Mouse (Mus musculus) hindbrain, embryonic 13.5 days (tissue): ENCODE results near the gene Adamtsl5. TPM values are rescaled to one million over a fixed set of nuclear protein-coding genes. Genes with fewer than 3 reads are reported as not detected.

Experiments used
- ATAC-seq: fragments of 200-750 bp; cut with Nextera tagmentation; 2 replicates; pipeline ENCODE4 v1.8.0; 2017; ENCODE audit warnings: moderate TSS enrichment; ENCODE audit not compliant: low FRiP score
- H3K27ac ChIP-seq: fragments of 300-500 bp; sonication (generic); 2 replicates; pipeline ENCODE4 v1.5.1; 2015; ENCODE audit warnings: inconsistent platforms, mild to moderate bottlenecking, moderate library complexity
- H3K27me3 ChIP-seq: fragments of 300-500 bp; sonication (generic); 2 replicates; pipeline ENCODE4 v1.6.1; 2015; ENCODE audit warnings: mild to moderate bottlenecking, inconsistent platforms
- H3K36me3 ChIP-seq: fragments of 300-500 bp; sonication (generic); 2 replicates; pipeline ENCODE4 v1.6.1; 2015; ENCODE audit warnings: mild to moderate bottlenecking, inconsistent platforms
- H3K4me1 ChIP-seq: fragments of 300-500 bp; sonication (generic); replicated peaks from 2 replicates; pipeline ENCODE4 v1.6.1; 2015; ENCODE audit warnings: inconsistent platforms
- H3K4me2 ChIP-seq: fragments of 300-500 bp; sonication (generic); 2 replicates; pipeline ENCODE4 v1.6.1; 2015; ENCODE audit warnings: inconsistent platforms, mild to moderate bottlenecking, moderate library complexity
- H3K4me3 ChIP-seq: fragments of 300-500 bp; sonication (generic); 2 replicates; pipeline ENCODE4 v1.5.1; 2015; ENCODE audit warnings: mild to moderate bottlenecking, inconsistent platforms
- H3K9ac ChIP-seq: fragments of 300-500 bp; sonication (generic); 2 replicates; pipeline ENCODE4 v1.6.1; 2015; ENCODE audit warnings: mild to moderate bottlenecking, inconsistent platforms
- H3K9me3 ChIP-seq: fragments of 300-500 bp; sonication (generic); 2 replicates; pipeline ENCODE4 v1.6.1; 2016; ENCODE audit warnings: inconsistent platforms
- WGBS: fragments of 180-500 bp; shearing (Covaris S2); methylation state at CpG from one replicate; pipeline ENCODE4 v1.1.7; 2015; 5-methylcytosine and 5-hydroxymethylcytosine counted together
- polyA plus RNA-seq: library from polyadenylated mRNA; unstranded; fragments of >200 nt; fragmentation: Nextera tagmentation; extraction: Ambion mirVana; gene quantifications from 2 replicates; pipeline ENCODE4 v1.2.1, GENCODE M21; 2015

Gene Adamtsl5
- polyA plus RNA-seq, 1 experiment from 2014 or later: 0.42 TPM

DNA sequence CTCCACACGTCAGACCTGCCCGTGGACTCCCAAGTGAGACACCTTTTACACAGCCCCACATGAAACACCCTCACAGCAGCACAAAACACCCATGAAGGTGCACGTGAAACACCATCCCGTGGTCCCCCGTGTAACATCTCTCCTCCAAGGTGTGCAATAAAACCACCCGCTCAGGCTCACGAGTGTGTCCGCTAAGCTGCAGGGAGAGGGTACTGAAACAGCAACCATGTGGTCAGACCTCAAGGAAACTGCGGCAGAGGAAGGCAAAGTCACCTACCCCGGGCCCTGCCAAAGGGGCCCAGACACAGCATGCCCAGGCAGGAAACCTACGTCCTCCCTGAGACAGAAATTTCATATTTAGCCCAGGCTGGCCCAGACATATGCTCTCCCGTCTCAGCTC lies 11.9 kb downstream of the Adamtsl5 start:
- 0 out of 2 replicates have a peak, but pooled peaks cover 3% of the 10 kb centered on the region for H3K36me3 ChIP-seq
- no peak overlapping the region for H3K27ac ChIP-seq
- H3K9ac ChIP-seq: peak overlapping the region; percentile 13; the same call in 1 of the 2 replicates
- no peak overlapping the region for H3K4me2 ChIP-seq
- ATAC-seq: no peak
- peaks cover 2% of the 10 kb centered on the region for H3K4me1 ChIP-seq
- 90% methylated on average over 12 of the region's 12 CpGs for WGBS
- H3K9me3 ChIP-seq: no peaks in the 10 kb centered on the region
- H3K27me3 ChIP-seq: peaks cover 60% of the 10 kb centered on the region
- no peak overlapping the region for H3K4me3 ChIP-seq

DNA sequence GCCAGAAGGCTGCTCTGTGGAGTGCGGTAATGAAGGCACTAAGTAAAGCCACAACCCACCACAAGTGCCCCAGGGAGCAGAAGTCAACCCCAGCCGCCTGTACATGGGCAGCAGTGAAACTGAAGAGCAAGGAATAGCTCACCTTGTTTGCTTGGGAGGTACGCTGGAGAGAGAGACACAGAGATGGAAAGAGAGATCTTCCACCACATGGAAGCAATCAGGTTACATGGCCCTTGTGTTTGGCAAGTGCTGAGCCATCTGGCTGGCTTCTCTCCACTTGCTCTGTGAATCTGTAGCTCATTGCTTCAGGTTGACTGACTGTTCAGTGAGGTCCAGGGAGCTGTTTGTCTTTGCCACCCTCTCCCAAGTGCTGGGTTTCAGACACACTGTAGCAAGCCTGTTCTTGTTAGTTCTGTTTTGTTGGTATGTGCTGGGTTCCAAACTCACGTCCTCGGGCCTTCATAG lies 15.7 kb downstream of the Adamtsl5 start:
- no peak overlapping the region for H3K4me2 ChIP-seq
- ATAC-seq: no peak
- peaks cover 48% of the 10 kb centered on the region for H3K27me3 ChIP-seq
- H3K9ac ChIP-seq: no peak overlapping the region
- WGBS: 84% methylated on average over 5 of the region's 5 CpGs
- H3K4me1 ChIP-seq: peaks cover 17% of the 10 kb centered on the region
- no peaks in the 10 kb centered on the region for H3K9me3 ChIP-seq
- no peak overlapping the region for H3K27ac ChIP-seq
- 0 out of 2 replicates have a peak, but pooled peaks cover 3% of the 10 kb centered on the region for H3K36me3 ChIP-seq
- no peak overlapping the region for H3K4me3 ChIP-seq

DNA sequence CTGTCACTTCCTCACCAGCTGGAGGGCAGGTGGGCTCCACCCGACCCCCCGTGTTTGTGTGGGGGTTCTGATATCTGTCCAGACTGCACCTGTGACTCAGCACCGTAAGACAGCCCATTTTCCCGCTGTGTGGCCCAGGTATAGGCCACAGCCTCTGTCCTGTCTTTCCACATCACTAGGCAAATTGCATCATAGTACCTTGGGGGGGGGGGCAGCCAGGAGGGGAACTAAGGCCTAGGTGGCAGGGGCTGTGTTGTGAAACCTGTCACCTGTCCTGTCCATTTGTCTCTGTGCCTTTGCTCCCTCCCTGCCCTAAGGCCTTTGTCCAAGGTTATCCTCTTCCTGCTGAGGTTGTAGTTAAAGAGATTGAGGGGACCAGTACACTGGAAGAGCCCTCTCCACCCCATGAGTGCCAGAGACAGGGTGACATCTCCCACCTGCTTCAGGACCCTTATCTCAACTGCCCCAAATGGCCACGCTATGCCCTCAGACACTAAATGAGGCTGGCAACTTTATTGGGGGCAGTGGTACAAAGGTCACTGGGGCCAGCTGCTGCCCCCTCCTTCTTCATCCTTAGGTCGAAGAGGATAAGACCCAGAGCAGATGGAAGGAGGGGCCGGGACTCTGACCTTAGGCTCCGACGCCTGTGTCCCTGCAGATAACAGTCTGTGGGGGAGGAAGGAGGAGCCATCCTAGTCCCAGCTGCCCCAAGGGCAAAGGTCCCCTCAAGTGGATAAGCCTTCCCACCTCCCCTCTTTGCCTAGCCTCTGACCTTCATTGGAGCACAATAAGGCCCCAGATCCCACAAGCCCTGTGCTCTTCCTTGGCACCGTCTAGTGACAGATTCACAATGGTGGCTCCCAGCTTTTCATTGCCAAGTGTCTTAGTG lies 16.3 kb downstream of the Adamtsl5 start:
- no peak for ATAC-seq
- Histone ChIP-seq H3K27me3 (peaks cover 50% of the 10 kb centered on the region), H3K4me1 (peaks cover 17% of the 10 kb centered on the region), H3K4me3 (no peak overlapping the region), H3K36me3 (0 out of 2 replicates have a peak, but pooled peaks cover 3% of the 10 kb centered on the region), H3K9me3 (no peaks in the 10 kb centered on the region), H3K9ac (no peak overlapping the region), H3K4me2 (no peak overlapping the region), H3K27ac (no peak overlapping the region)
- 73% methylated on average over 10 of the region's 10 CpGs for WGBS

DNA sequence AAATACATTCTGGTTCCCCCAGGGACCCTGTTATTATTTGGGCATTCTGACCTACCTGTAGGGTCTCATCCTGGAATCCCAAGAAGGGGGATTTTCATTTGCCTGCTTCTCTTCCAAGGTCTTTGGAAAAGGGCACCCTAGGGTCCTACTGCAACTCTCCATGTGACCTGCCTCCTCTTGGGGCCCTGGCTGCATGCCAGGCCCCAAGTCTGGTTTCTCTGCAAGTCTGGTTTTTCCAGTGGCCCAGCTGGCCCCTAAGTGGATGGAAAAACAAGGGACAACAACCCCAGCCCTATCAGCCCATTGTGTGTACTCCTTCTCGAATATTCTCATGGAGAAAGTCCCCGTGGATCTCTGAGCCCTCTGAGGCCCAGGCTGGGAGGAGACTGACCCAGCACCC lies 17.3 kb downstream of the Adamtsl5 start:
- H3K4me3 ChIP-seq: peak overlapping the region; percentile 46; the same call in 1 of the 2 replicates
- 0 out of 2 replicates have a peak, but pooled peaks cover 3% of the 10 kb centered on the region for H3K36me3 ChIP-seq
- peaks cover 46% of the 10 kb centered on the region for H3K27me3 ChIP-seq
- 60% methylated on average over 2 of the region's 2 CpGs for WGBS
- H3K27ac ChIP-seq: no peak overlapping the region
- H3K9me3 ChIP-seq: no peaks in the 10 kb centered on the region
- peaks cover 17% of the 10 kb centered on the region for H3K4me1 ChIP-seq
- peak overlapping the region; percentile 68; the same call in 1 of the 2 replicates for H3K9ac ChIP-seq
- no peak for ATAC-seq
- H3K4me2 ChIP-seq: no peak overlapping the region

DNA sequence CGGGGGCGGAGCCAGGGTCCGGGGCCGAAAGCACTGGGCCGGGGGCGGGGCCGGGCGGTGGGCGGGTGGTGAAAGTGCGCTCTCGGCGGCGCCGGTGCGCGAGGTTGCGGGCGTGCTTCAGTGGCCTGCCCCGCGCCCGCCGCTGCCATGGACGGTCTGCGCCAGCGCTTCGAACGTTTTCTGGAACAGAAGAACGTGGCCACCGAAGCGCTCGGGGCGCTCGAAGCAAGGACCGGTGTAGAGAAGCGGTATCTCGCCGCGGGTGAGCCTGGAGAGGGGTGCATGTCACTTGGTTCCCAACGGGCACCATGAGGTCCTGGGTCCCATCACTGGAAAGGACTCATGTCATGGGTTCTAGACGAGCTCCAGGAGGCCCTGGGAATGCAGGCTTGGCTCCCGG lies 18.1 kb downstream of the Adamtsl5 start:
- Histone ChIP-seq H3K36me3 (no peaks in the 10 kb centered on the region), H3K4me1 (peaks cover 17% of the 10 kb centered on the region), H3K4me3 (peak overlapping the region; percentile 46), H3K4me2 (peak overlapping the region; percentile 79), H3K9ac (peak overlapping the region; percentile 68), H3K27ac (no peak overlapping the region), H3K27me3 (peaks cover 45% of the 10 kb centered on the region), H3K9me3 (no peaks in the 10 kb centered on the region)
- no peak; the same call in 1 of the 2 replicates for ATAC-seq
- 2% methylated on average over 34 of the region's 41 CpGs for WGBS

DNA sequence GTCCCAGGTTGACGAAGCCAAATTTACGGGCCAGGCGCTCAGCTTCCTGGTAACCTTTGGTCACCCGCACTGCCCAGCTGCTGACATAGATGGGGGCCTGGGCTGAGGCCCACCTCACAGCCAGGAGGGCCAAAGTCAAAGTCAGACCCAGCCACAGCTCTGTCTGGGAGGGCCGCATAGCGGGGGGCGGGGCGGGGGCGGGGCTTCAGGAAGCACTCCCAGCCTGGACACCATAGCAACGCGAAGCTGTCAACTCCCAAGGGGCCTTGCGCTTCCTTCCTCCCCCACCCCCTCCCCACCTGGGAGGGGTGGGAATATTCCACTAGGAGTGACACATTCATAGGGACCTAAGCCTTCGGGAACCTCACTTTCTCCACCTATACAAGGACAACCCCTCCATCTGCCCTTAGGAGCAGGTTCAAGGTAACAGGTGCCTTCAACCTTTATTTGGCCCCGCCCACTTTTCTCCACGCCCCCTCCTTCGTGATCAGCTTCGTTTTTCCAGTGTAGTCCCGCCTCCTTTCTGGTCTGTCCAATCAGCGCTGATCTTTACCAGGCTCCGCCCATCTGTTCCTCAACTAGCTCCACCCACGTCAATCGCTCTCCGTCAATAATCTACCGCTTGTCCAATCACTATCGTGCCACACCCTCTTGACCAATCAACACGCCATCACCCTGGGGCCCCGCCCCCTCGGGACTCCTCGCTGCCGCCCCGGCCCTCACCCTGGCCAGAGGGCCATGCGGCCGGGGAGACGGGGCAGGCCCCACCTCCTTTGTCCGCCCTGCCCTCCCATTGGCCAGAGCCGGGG lies 18.7 kb downstream of the Adamtsl5 start, which contains the start of the genes Pcsk4 and Reep6:
TSS of gene Pcsk4 (minus strand) at position 226 of the 809 bp plus-strand sequence.
TSS of gene Reep6 (plus strand) at position 681 of the 809 bp plus-strand sequence.
- peak within 1 kb of the TSS; percentile 79 for H3K4me2 ChIP-seq
- H3K27me3 ChIP-seq: peaks cover 48% of the 10 kb centered on the region
- H3K9ac ChIP-seq: peak within 1 kb of the TSS; percentile 68
- 5% methylated on average over 36 of the region's 36 CpGs for WGBS
- ATAC-seq: peak; percentile 89
- no peak within 1 kb of the TSS for H3K27ac ChIP-seq
- peaks cover 17% of the 10 kb centered on the region for H3K4me1 ChIP-seq
- H3K36me3 ChIP-seq: no peaks in the 10 kb centered on the region
- peak within 1 kb of the TSS; percentile 46 for H3K4me3 ChIP-seq
- H3K9me3 ChIP-seq: no peaks in the 10 kb centered on the region

DNA sequence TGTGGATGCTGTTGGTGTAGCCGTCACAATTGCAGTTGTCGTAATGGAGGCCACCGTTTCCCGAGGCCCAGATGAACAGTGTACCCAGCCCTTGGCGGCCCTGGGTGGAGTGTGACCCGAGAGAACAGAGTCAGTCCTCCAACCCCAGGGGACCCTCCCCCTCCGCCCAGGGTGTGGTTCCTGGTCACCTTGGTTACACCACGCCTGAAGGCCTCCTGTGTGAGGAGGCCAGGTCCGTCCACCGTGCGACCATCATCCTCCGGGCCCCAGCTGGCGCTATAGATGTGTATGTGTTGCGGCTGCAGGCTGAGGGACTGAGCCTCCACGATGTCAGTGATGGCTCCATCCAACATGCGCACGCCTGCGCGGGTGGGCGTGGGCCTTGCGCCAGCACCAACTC lies 23.2 kb downstream of the Adamtsl5 start:
- WGBS: 84% methylated on average over 21 of the region's 21 CpGs

DNA sequence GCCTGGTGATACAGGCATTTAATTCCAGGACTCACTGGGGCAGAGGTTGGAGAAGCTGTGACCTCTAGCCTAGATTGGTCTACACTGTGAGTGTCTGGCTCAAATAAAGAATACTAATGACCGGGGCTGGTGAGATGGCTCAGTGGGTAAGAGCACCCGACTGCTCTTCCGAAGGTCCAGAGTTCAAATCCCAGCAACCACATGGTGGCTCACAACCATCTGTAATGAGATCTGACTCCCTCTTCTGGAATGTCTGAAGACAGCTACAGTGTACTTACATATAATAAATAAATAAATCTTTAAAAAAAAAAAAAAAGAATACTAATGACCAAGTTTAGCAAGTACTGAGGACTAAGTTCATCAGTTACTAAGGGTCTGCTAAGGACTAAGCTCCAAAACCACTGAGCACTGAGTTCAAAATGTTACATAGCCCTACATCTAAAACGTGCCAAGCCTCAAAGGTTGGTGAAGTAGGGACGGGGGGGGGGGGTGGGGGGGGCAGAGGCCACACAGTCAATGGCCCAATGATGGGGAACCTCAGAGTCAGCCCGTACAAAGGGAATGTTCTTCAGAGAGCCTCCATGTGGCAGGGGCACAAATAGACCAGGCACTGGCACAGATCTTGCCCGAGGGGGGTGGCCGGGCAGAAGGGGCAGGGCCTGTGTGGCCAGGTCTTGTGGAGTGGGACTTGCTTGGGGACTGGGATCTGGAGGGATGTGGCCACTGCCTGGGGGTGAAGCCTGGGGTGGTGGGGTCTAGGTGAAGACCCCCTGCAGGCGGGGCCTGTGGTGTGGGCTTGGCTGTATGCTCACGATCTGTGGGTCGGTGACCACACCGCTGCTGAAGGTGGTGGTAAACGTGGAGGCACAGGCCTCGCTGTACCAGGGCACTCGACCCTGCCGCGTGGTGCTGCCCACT lies 23.8 kb downstream of the Adamtsl5 start:
- Histone ChIP-seq H3K9ac (no peak overlapping the region), H3K36me3 (no peaks in the 10 kb centered on the region), H3K4me1 (peaks cover 24% of the 10 kb centered on the region), H3K4me3 (peak overlapping the region; percentile 45; the same call in 1 of the 2 replicates), H3K27ac (no peak overlapping the region), H3K4me2 (peak overlapping the region; percentile 79), H3K9me3 (no peaks in the 10 kb centered on the region), H3K27me3 (peaks cover 39% of the 10 kb centered on the region)
- no peak for ATAC-seq
- 82% methylated on average over 17 of the region's 17 CpGs for WGBS

More for the DNA sequence above, 23.2 kb downstream of the Adamtsl5 start:
- H3K9ac ChIP-seq: no peak overlapping the region
- peaks cover 39% of the 10 kb centered on the region for H3K27me3 ChIP-seq
- H3K4me2 ChIP-seq: no peak overlapping the region
- no peaks in the 10 kb centered on the region for H3K36me3 ChIP-seq
- no peaks in the 10 kb centered on the region for H3K9me3 ChIP-seq
- no peak for ATAC-seq
- H3K4me3 ChIP-seq: no peak overlapping the region
- H3K4me1 ChIP-seq: peaks cover 20% of the 10 kb centered on the region
- no peak overlapping the region for H3K27ac ChIP-seq

DNA sequence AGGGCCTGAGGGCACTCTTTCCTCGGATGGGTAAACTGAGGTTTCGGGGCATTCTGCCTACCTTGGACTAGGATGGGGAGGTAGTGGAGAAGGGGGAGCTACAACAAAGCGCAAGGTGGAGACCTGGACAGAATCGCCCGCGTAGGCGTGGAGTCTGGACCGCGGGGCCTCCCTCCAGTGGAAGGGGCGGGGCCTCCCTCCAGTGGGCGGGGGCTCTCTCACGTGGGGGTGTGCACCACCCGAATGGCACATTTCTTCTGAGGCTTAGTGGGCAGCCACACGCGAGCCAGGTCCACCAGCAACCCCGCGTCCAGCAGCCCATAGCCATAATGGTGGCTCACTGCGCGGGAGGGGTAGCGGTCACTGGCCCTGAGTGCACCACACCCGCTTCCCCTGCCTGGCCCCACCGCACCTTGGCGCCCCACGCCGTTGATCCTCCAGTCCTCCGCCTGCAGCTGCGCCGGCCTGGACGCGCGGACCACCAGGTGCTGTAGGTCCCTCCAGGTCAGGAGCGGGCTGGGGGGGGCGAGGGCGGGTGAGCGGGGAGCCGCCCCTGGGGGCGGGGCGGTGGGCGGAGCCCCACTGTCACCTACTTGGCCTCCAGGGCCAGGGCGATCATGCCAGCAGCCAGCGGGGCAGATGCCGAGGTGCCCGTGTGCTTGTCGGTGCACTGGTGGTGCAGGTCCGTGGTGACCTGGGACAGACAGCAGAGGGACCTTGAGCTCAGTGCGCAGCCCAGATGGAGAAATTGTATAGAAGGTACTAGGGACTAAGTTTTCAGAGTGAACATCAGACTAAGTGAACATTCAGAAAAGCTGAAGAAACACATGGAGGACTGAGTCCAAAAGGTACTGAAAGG lies 24.7 kb downstream of the Adamtsl5 start:
- Histone ChIP-seq H3K4me3 (peak overlapping the region; percentile 45), H3K4me1 (peaks cover 28% of the 10 kb centered on the region), H3K36me3 (peaks cover 7% of the 10 kb centered on the region), H3K27ac (no peak overlapping the region), H3K4me2 (peak overlapping the region; percentile 79), H3K9ac (peak overlapping the region; percentile 70), H3K9me3 (no peaks in the 10 kb centered on the region), H3K27me3 (peaks cover 39% of the 10 kb centered on the region)
- peak; percentile 18; the same call in 1 of the 2 replicates for ATAC-seq
- WGBS: 1% methylated on average over 40 of the region's 46 CpGs

DNA sequence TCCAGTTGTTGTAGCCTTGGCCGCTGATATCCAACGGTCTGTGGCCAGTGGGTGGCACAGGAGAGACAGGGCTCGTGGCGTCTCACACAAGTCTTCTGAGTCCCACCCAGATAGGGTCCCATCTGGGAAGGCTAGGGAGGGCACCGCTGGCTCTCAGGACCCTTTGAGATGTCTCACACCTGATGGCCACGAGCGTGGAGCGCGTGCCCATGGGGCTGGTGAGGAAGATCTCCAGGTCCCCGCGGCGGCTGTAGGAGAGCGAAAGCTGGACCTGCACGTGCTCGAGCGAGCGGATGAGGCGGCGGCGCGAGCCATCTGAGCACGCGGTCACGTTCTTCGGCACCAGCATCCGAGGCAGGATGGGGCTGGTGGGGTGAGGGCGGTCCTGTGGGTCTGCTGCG lies 25.4 kb downstream of the Adamtsl5 start:
- ATAC-seq: 0 out of 2 replicates have a peak, but pooled peaks have one; percentile 4

More for the DNA sequence above, 25.4 kb downstream of the Adamtsl5 start:
- no peak overlapping the region for H3K27ac ChIP-seq
- H3K4me3 ChIP-seq: peak overlapping the region; percentile 45
- H3K4me1 ChIP-seq: peaks cover 32% of the 10 kb centered on the region
- no peaks in the 10 kb centered on the region for H3K9me3 ChIP-seq
- peaks cover 35% of the 10 kb centered on the region for H3K27me3 ChIP-seq
- H3K4me2 ChIP-seq: peak overlapping the region; percentile 79
- 5% methylated on average over 28 of the region's 28 CpGs for WGBS
- H3K9ac ChIP-seq: peak overlapping the region; percentile 70
- peaks cover 14% of the 10 kb centered on the region for H3K36me3 ChIP-seq
